In the genomic region with DNA sequence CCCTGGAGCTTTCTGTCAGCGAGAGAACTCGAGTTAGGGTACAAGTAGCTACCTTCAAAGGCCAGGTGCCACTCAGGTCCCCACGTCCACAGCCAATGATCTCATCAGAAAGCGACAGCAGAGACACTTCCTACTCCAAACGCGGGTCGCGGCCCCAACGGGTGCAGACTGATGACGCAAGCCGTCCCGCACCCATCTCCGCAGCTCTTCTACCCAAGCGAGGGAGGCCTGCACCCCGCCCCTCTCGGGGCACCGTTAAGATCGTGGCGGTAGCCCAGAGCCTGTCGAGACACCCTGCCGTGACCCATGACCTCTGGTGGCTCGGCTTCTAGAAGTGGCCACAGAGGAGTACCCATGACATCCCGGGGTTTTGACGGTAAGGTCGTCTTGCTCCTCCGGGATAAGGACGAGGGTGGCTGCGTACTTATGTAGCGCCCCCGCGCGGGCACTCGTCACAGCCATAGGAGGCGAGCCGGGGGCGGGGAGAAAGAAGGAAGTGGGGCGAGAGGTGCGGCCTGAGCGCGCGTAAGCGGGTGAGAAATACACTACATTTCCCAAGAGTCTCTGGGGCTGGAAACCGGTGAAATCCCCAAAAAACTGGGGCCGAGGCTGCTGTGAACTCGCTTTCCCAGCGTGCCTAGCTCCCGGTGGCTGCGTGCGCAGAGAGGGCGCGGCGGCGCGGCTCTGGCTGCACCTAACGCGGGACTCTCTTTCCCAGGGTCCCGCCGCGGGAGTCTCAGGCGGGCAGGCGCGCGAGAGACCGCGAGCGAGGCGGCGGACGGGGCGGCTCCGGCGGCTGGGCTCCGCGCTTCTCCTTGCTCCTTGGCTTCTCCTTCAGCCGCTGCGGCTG, we compare ENCODE assay signal across 7 mouse cellular contexts. TPM values are rescaled to one million over a fixed set of nuclear protein-coding genes. Genes with fewer than 3 reads are reported as not detected.
DNase-seq lines count a peak whose midpoint lies in the region; ATAC-seq lines count a peak whose summit lies in the region.

TSS of gene Tpr (plus strand) at position 201 of the 850 bp plus-strand sequence.
TSS of gene Odr4 (minus strand) at position 443 of the 850 bp plus-strand sequence.

- H3K27ac ChIP-seq in intestine, embryonic 15.5 days: peak within 1 kb of the TSS; percentile 92
- peak within 1 kb of the TSS; percentile 90 for H3K27ac ChIP-seq in midbrain, embryonic 10.5 days (replicated peaks)

- H3K36me3 ChIP-seq in intestine, embryonic 15.5 days: peaks cover 5% of the 10 kb centered on the region; the same call in 1 of the 2 replicates
- peaks cover 49% of the 10 kb centered on the region for H3K36me3 ChIP-seq in midbrain, embryonic 10.5 days

- peak; percentile 98 for ATAC-seq in intestine, embryonic 15.5 days

- DNase-seq in adrenal gland, adult 2 months: peak; percentile 98
- DNase-seq in embryo, embryonic 11.5 days (ENCODE audit: low read depth, low spot score): peak; percentile 98
- peak; percentile 94 to 99 for DNase-seq in gastrocnemius, postnatal 36 days
- DNase-seq in left cerebral cortex, postnatal 25 days (ENCODE audit: low spot score in 2 of 2): peak; percentile 100
- DNase-seq in midbrain, embryonic 10.5 days (ENCODE audit: low spot score): peak; percentile 98
- peak; percentile 99 for DNase-seq in right cerebral cortex, postnatal 4 days

- H3K9ac ChIP-seq in intestine, embryonic 15.5 days: peak within 1 kb of the TSS; percentile 72

- under 1% methylated on average over 76 of the region's 76 CpGs for WGBS in intestine, embryonic 15.5 days
- under 1% methylated on average over 76 of the region's 76 CpGs for WGBS in midbrain, embryonic 10.5 days

- peak within 1 kb of the TSS; percentile 59 for H3K4me3 ChIP-seq in intestine, embryonic 15.5 days (replicated peaks)
- H3K4me3 ChIP-seq in midbrain, embryonic 10.5 days: peak within 1 kb of the TSS; percentile 79

- H3K4me1 ChIP-seq in intestine, embryonic 15.5 days (replicated peaks): 0 out of 2 replicates have a peak, but pooled peaks cover 3% of the 10 kb centered on the region
- peaks cover 12% of the 10 kb centered on the region for H3K4me1 ChIP-seq in midbrain, embryonic 10.5 days

- no peaks in the 10 kb centered on the region for H3K27me3 ChIP-seq in intestine, embryonic 15.5 days (replicated peaks)
- H3K27me3 ChIP-seq in midbrain, embryonic 10.5 days (ENCODE audit: low read depth, poor library complexity, severe bottlenecking): no peaks in the 10 kb centered on the region

- peak within 1 kb of the TSS; percentile 56 for H3K4me2 ChIP-seq in intestine, embryonic 15.5 days (replicated peaks)

- intact Hi-C loops in gastrocnemius, postnatal 36 days (cut with DNase I): no loop called here
- intact Hi-C loops in left cerebral cortex, postnatal 25 days (cut with DNase I): loop anchor here (10.0 kb wide), 2 partner anchors 1032 to 1362 kb away; partner anchors contain the start of genes Edem3, Swt1 and Trmt1l

- no peaks in the 10 kb centered on the region for H3K9me3 ChIP-seq in intestine, embryonic 15.5 days
- no peaks in the 10 kb centered on the region for H3K9me3 ChIP-seq in midbrain, embryonic 10.5 days (replicated peaks)

RNA-seq across cellular contexts. Expression of gene Tpr, which starts in this region (rescaled TPM):
- total RNA-seq in adrenal gland, adult 2 months (2021): 100 to 1,000 TPM in 1 of 2 experiments, 10 to 100 TPM in 1; 94.9 to 145 TPM
- 24.7 and 30.7 TPM in 2 replicates for polyA plus RNA-seq in adrenal gland, adult 2 months (2012; rRNA removed)
- 10 to 100 TPM; 78.0 to 99.3 TPM for total RNA-seq in gastrocnemius, postnatal 36 days (2021)
- 142 and 160 TPM in 2 replicates for polyA plus RNA-seq in intestine, embryonic 15.5 days (2015; fragmentation: Nextera tagmentation; extraction: Ambion mirVana)
- 100 to 1,000 TPM in 1 of 2 experiments, 10 to 100 TPM in 1; 96.8 to 111 TPM for total RNA-seq in left cerebral cortex, postnatal 25 days (2021)
- polyA plus RNA-seq in midbrain, embryonic 10.5 days (2016; fragmentation: Nextera tagmentation; extraction: Ambion mirVana): 166 and 170 TPM in 2 replicates

RNA-seq across cellular contexts. Expression of gene Odr4, which starts in this region (rescaled TPM):
- total RNA-seq in adrenal gland, adult 2 months (2021): 10 to 100 TPM; 45.4 to 50.0 TPM
- polyA plus RNA-seq in adrenal gland, adult 2 months (2012; rRNA removed): 1.9 and 2.0 TPM in 2 replicates
- total RNA-seq in gastrocnemius, postnatal 36 days (2021): 10 to 100 TPM; 16.3 to 23.7 TPM
- polyA plus RNA-seq in intestine, embryonic 15.5 days (2015; fragmentation: Nextera tagmentation; extraction: Ambion mirVana): 39.2 and 42.3 TPM in 2 replicates
- 10 to 100 TPM; 44.2 to 50.3 TPM for total RNA-seq in left cerebral cortex, postnatal 25 days (2021)
- polyA plus RNA-seq in midbrain, embryonic 10.5 days (2016; fragmentation: Nextera tagmentation; extraction: Ambion mirVana): 30.5 and 31.3 TPM in 2 replicates

Comparison
In these comparisons a context has a peak if more than half of its experiments do, and no peak if none do; other contexts are left out.
1. Peak in every context shown above with its lines: DNase-seq, ATAC-seq, H3K4me3 ChIP-seq and H3K27ac ChIP-seq.
2. RNA of gene Odr4 (polyA plus RNA-seq): 39.2 to 42.3 TPM in intestine, embryonic 15.5 days and 30.5 to 31.3 TPM in midbrain, embryonic 10.5 days; 1.9 to 2.0 TPM in adrenal gland, adult 2 months; every median in the first group is over 10 times any median in the second.